Comparison of ENCODE assay signal across 8 mouse cellular contexts in the genomic region with DNA sequence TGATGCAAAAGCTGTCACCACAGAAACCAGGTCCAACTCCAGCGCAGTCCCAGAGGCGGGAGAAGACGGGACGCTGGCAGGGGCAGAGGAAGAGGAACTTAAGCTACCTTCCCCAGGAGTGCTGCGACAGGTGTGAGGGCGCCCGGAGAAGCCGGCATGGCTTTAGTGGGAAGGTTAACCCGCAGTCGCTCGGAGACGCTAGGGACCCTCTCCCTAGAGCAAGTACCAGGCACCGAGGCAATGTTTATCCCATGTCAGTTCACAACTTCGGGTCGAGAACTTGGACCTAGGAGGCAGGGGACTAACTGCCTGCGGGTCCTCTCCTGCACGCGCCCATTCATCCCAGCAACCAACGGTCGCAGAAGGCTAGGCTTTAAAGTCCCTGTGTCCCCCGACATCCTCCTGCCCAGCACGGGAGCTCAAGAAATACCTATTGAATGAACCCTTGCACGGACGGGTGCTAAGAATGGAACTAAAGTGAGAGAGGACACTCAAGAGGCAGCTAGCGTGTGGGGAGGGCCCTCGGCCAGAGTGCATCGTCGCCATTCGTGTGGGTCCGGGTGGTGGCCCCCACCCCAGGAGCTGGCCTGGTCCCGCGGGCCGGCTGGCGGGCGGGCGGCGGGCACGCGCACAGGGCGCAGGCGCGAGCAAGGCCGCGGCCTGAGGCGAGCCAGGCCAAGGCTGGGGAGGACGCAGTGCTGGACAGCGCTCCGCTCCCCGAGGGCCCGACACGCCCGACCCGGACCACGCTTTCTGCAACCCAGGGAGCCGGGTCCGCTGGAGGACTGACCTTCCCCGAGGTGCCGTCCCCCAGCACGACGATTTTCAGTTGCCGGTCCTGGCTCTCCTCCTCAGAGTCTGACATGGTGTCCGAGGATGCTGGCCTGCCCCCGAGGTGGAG. TPM values are rescaled to one million over a fixed set of nuclear protein-coding genes. Genes with fewer than 3 reads are reported as not detected.
DNase-seq lines count a peak whose midpoint lies in the region; ATAC-seq and TF ChIP-seq lines count a peak whose summit lies in the region.

No protein-coding gene starts in this region.

- WGBS in forebrain, embryonic 15.5 days, result under 1% methylated on average over 61 of the region's 63 CpGs
- under 1% methylated on average over 63 of the region's 63 CpGs for WGBS in lung, adult 2 months
- under 1% methylated on average over 63 of the region's 63 CpGs for WGBS in olfactory bulb, adult 2 months

- no peaks in the 10 kb centered on the region for H3K9me3 ChIP-seq in forebrain, embryonic 15.5 days

- peak overlapping the region; percentile 77 for H3K4me2 ChIP-seq in forebrain, embryonic 15.5 days (replicated peaks)

- H3K9ac ChIP-seq in forebrain, embryonic 15.5 days (replicated peaks), result peak overlapping the region; percentile 94

- no peaks in the 10 kb centered on the region for H3K27me3 ChIP-seq in forebrain, embryonic 15.5 days

- H3K4me3 ChIP-seq in forebrain, embryonic 15.5 days, result peak overlapping the region; percentile 87
- H3K4me3 ChIP-seq in lung, adult 2 months (replicated peaks; ENCODE audit: extremely low read depth, low read depth, low read length), result peak overlapping the region; percentile 90
- peak overlapping the region; percentile 95 for H3K4me3 ChIP-seq in olfactory bulb, adult 2 months (ENCODE audit: insufficient read depth, low read depth, low read length)

- peak; percentile 55 for DNase-seq in MN1 (ENCODE audit: low spot score)
- DNase-seq in c-Kit-positive CD71-positive TER-119-positive erythroid progenitor cells, embryonic 14.5 days (ENCODE audit: low spot score), result peak; percentile 23
- peak; percentile 68 for DNase-seq in heart, postnatal 4 days
- DNase-seq in layer of hippocampus, adult 9-10 months (ENCODE audit: low spot score), result peak; percentile 7
- peak; percentile 20 for DNase-seq in lung, adult 2 months
- peak; percentile 32 for DNase-seq in thymus, postnatal 25 days

- H3K4me1 ChIP-seq in forebrain, embryonic 15.5 days, result peaks cover 24% of the 10 kb centered on the region
- peaks cover 2% of the 10 kb centered on the region; the same call in 1 of the 2 replicates for H3K4me1 ChIP-seq in lung, adult 2 months (ENCODE audit: control insufficient read depth, insufficient read depth, low read length)
- H3K4me1 ChIP-seq in olfactory bulb, adult 2 months (ENCODE audit: control insufficient read depth, insufficient read depth, low read length), result peaks cover 2% of the 10 kb centered on the region; the same call in 1 of the 2 replicates

- peak; percentile 82 for ATAC-seq in forebrain, embryonic 15.5 days (replicated peaks)

- TF ChIP-seq CTCF in lung, adult 2 months (IDR thresholded peaks at IDR 0.05; ENCODE audit: insufficient read depth, low read length), result no peak
- no peak for TF ChIP-seq CTCF in olfactory bulb, adult 2 months (IDR thresholded peaks at IDR 0.05; ENCODE audit: insufficient read depth, low read depth, low read length)

- peak overlapping the region; percentile 82 for H3K27ac ChIP-seq in forebrain, embryonic 15.5 days (replicated peaks)
- peak overlapping the region; percentile 82 for H3K27ac ChIP-seq in olfactory bulb, adult 2 months (ENCODE audit: insufficient read depth, low read depth, low read length)

- no peaks in the 10 kb centered on the region for H3K36me3 ChIP-seq in forebrain, embryonic 15.5 days

- no peak for TF ChIP-seq POLR2A in lung, adult 2 months (IDR thresholded peaks at IDR 0.05; ENCODE audit: borderline replicate concordance, extremely low read depth, low read depth, low read length)
- TF ChIP-seq POLR2A in olfactory bulb, adult 2 months (IDR thresholded peaks at IDR 0.05; ENCODE audit: insufficient read depth, low read depth, low read length), result no peak; the same call in 1 of the 2 replicates

RNA-seq across cellular contexts. Expression of gene Rab28, which starts 0.6 kb away (rescaled TPM):
- 77.3 and 79.8 TPM in 2 replicates for polyA plus RNA-seq in forebrain, embryonic 15.5 days (2015; fragmentation: Nextera tagmentation; extraction: Ambion mirVana)
- total RNA-seq in heart, postnatal 4 days (2021), result 10 to 100 TPM; 50.7 to 51.6 TPM
- polyA plus RNA-seq in lung, adult 2 months (2012; rRNA removed), result 36.5 and 37.2 TPM in 2 replicates
- polyA plus RNA-seq in olfactory bulb, adult 2 months (2012; ENCODE audit: insufficient read depth, insufficient read length, low replicate concordance, missing spikeins), result not detected in 2 replicates

RNA-seq across cellular contexts. Expression of gene Nkx3-2, which starts 56.9 kb away (rescaled TPM):
- polyA plus RNA-seq in forebrain, embryonic 15.5 days (2015; fragmentation: Nextera tagmentation; extraction: Ambion mirVana), result not detected in 2 replicates
- total RNA-seq in heart, postnatal 4 days (2021), result not detected
- polyA plus RNA-seq in lung, adult 2 months (2012; rRNA removed), result not detected in 2 replicates
- not detected in 2 replicates for polyA plus RNA-seq in olfactory bulb, adult 2 months (2012; ENCODE audit: insufficient read depth, insufficient read length, low replicate concordance, missing spikeins)

Comparison
In these comparisons a context has a peak if more than half of its experiments do, and no peak if none do; other contexts are left out.
1. Peak in every context shown above with its lines: DNase-seq, ATAC-seq, H3K4me3 ChIP-seq and H3K27ac ChIP-seq.
2. DNase-seq: peak in every context shown above with its lines; median percentile 68 in heart, postnatal 4 days; 55 in MN1; 32 in thymus, postnatal 25 days; 23 in c-Kit-positive CD71-positive TER-119-positive erythroid progenitor cells, embryonic 14.5 days; 20 in lung, adult 2 months; 7 in layer of hippocampus, adult 9-10 months.
3. RNA of gene Rab28, which starts 0.6 kb away (polyA plus RNA-seq): 77.3 to 79.8 TPM in forebrain, embryonic 15.5 days and 36.5 to 37.2 TPM in lung, adult 2 months; not detected in olfactory bulb, adult 2 months; every median in the first group is over 10 times any median in the second.